Mouse (Mus musculus) olfactory bulb, adult 2 months (tissue): ENCODE data around the gene Nip7. TPM values are rescaled to one million over a fixed set of nuclear protein-coding genes. Genes with fewer than 3 reads are reported as not detected.
"Not testable (repeated sequence)": the region's sequence is repeated elsewhere in the genome, so short reads cannot be mapped to it uniquely, and the experiment has no call there.

Experiments used
- H3K27ac ChIP-seq: fragments of 200-500 bp; 2 replicates; pipeline ENCODE4 v1.5.1; 2012; ENCODE audit warnings: low read depth, low read length; ENCODE audit not compliant: insufficient read depth
- H3K4me1 ChIP-seq: fragments of 200-500 bp; 2 replicates; pipeline ENCODE4 v1.6.1; 2012; ENCODE audit warnings: low read length; ENCODE audit not compliant: control insufficient read depth, insufficient read depth
- H3K4me3 ChIP-seq: fragments of 200-500 bp; 2 replicates; pipeline ENCODE4 v1.5.1; 2012; ENCODE audit warnings: mild to moderate bottlenecking, low read depth, low read length, moderate library complexity; ENCODE audit not compliant: insufficient read depth
- CTCF ChIP-seq: fragments of 200-500 bp; IDR thresholded peaks from 2 replicates; pipeline ENCODE4 v1.5.1; 2012; ENCODE audit warnings: low read depth, mild to moderate bottlenecking, low read length, moderate library complexity; ENCODE audit not compliant: insufficient read depth
- POLR2A ChIP-seq: fragments of 200-500 bp; IDR thresholded peaks from 2 replicates; pipeline ENCODE4 v1.6.1; 2012; ENCODE audit warnings: mild to moderate bottlenecking, low read depth, low read length, moderate library complexity; ENCODE audit not compliant: insufficient read depth
- WGBS: fragments of 180-500 bp; shearing (Covaris S2); methylation state at CpG from one replicate; pipeline ENCODE4 v1.1.7; 2018; 5-methylcytosine and 5-hydroxymethylcytosine counted together
- polyA plus RNA-seq: library from polyadenylated mRNA; stranded (reverse); fragments of >200 nt; gene quantifications from 2 replicates; pipeline ENCODE4 v1.2.4, GENCODE M21; 2012; ENCODE audit warnings: low replicate concordance; ENCODE audit not compliant: missing spikeins, insufficient read depth, insufficient read length

Nip7 gene
- polyA plus RNA-seq, 1 experiment: not detected

DNA sequence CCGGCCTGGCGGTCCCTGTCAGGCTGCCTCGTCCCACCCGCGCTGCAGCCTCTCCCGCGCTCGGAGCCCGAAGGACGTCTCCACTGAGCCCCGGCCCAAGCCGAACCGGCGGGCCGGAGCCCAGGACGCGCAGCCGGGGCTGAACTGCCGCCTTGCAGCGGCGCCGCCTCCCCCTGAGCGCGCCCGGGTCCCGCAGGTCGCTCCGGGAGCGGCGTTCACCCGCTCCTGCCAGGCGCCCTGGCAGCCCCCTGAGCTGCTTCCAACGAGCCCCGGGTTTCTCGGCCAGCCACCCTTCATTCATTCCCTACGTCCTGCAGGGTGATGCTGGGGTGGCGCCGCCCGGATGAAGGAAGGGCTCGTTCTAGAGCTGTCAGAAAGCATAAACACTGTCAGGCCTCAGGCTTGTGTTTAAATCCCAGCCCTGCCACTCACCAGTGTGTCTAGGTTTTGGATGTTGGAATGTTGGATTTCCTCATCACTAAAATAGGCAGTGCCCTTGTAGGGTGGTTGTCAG, 25.0 kb upstream of the Nip7 start:
- Histone ChIP-seq H3K4me1 (peaks cover 9% of the 10 kb centered on the region), H3K4me3 (peak overlapping the region; percentile 84), H3K27ac (0 out of 2 replicates have a peak overlapping the region, but pooled peaks have one; percentile 4)
- whole genome bisulfite sequencing: under 1% methylated on average over 40 of the region's 40 CpGs
- TF ChIP-seq CTCF: no peak
- TF ChIP-seq POLR2A: no peak

DNA sequence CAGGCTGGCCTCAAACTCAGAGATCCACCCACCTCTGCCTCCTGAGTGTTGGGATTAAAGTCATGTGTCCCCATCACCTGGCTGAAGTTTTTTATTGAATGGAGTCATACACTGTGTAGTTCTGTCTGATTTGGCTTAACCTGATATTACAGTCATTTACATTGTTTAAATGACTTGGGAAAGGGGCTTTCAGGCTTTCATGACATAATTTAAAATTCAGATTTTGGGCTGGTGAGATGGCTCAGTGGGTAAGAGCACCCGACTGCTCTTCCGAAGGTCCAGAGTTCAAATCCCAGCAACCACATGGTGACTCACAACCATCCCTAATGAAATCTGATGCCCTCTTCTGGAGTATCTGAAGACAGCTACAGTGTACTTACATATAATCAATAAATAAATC, 23.1 kb upstream of the Nip7 start:
- H3K27ac ChIP-seq, H3K4me3 ChIP-seq, H3K4me1 ChIP-seq: not testable (repeated sequence)
- WGBS: 97% methylated on average over 2 of the region's 2 CpGs

DNA sequence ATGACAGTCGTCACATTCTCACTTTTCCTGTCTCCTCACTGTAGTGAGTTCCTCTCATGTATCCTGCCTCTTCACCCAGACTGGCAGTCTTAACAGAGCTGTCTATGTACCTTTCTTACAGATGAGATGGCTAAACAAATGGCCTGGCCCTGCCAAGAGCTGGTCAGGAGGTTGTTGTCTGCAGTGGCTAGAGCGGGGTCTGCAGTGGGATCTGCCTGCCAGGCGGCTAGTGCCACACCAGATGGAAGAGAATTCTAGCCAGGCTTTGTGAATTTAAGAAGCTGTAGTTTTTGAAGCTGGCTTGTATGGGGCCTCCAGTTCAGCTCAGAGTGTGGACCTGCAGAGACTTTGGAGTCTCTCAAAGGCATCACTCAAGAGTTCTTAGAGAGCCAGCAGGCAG, 21.0 kb upstream of the Nip7 start:
- peaks cover 9% of the 10 kb centered on the region for H3K4me1 ChIP-seq
- no peak overlapping the region for H3K4me3 ChIP-seq
- WGBS: 90% methylated on average over 3 of the region's 3 CpGs
- TF ChIP-seq CTCF (no peak), POLR2A (no peak)
- no peak overlapping the region for H3K27ac ChIP-seq

DNA sequence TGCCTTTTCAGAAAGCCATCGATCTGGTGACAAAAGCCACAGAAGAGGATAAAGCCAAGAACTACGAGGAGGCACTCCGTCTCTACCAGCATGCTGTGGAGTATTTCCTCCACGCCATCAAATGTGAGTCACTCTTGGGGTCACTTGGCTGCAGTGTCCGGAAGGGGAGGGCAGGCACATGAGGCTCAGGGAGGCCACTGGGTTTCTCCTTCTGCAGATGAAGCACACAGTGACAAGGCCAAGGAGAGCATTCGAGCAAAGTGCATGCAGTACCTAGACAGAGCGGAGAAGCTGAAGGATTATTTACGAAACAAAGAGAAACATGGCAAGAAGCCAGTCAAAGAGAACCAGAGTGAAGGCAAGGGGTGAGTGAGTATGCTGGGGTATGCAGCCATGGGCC, 20.1 kb upstream of the Nip7 start:
- Histone ChIP-seq H3K4me3 (no peak overlapping the region), H3K27ac (no peak overlapping the region), H3K4me1 (peaks cover 9% of the 10 kb centered on the region)
- TF ChIP-seq POLR2A (no peak), CTCF (no peak)
- 64% methylated on average over 8 of the region's 8 CpGs for WGBS

- WGBS: 83% methylated on average over 7 of the region's 7 CpGs
- no peak for TF ChIP-seq POLR2A
- peaks cover under 1% of the 10 kb centered on the region; the same call in 1 of the 2 replicates for H3K4me1 ChIP-seq
- no peak overlapping the region for H3K4me3 ChIP-seq
- H3K27ac ChIP-seq: no peak overlapping the region
Measured at GRCm38 (mm10) chr8:107040632-107041031, 16.0 kb upstream of the Nip7 start.

- TF ChIP-seq POLR2A (no peak), CTCF (no peak)
- WGBS: 90% methylated on average over 6 of the region's 6 CpGs
- Histone ChIP-seq H3K4me3 (no peak overlapping the region), H3K27ac (no peak overlapping the region), H3K4me1 (peaks cover 5% of the 10 kb centered on the region)
Measured at GRCm38 (mm10) chr8:107045478-107045877, 11.2 kb upstream of the Nip7 start.

DNA sequence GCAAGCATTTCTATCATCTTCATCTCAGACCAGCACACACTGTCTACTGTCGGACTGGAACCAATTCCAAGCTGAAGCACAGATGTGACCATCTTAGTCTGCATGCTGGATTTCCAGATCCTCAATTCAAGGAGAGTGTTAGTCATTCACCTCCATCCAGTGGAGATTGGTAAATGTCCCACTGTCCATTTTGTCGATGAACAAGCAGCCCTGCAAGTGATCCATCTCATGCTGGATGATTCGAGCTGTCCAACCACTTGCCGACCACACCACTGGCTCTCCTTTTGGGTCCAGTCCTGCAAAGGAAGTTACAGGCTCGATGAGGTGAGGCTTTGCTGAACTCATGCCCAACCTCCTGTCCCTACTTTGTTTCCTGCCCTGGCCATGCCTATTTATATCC, 9.7 kb upstream of the Nip7 start:
- H3K4me3 ChIP-seq: no peak overlapping the region
- 91% methylated on average over 5 of the region's 5 CpGs for WGBS
- no peak for TF ChIP-seq CTCF
- no peak for TF ChIP-seq POLR2A
- no peak overlapping the region for H3K27ac ChIP-seq
- H3K4me1 ChIP-seq: peaks cover 5% of the 10 kb centered on the region

- TF ChIP-seq POLR2A (peak; percentile 64), CTCF (no peak)
- WGBS: under 1% methylated on average over 87 of the region's 87 CpGs
- H3K4me3 ChIP-seq: peak within 1 kb of the TSS; percentile 87
Measured at GRCm38 (mm10) chr8:107048061-107048941, 8.4 kb upstream of the Nip7 start, which contains the start of gene Pdf. TSS of gene Pdf (minus strand) at chr8:107048614.

GRCm38 (mm10) chr8:107049480-107049879, 7.2 kb upstream of the Nip7 start:
- no peak overlapping the region for H3K4me3 ChIP-seq
- 95% methylated on average over 4 of the region's 4 CpGs for WGBS
- TF ChIP-seq CTCF (no peak), POLR2A (no peak)
- H3K4me1 ChIP-seq: peaks cover 5% of the 10 kb centered on the region
- no peak overlapping the region for H3K27ac ChIP-seq

More at GRCm38 (mm10) chr8:107048061-107048941, 8.4 kb upstream of the Nip7 start, which contains the start of gene Pdf:
- Histone ChIP-seq H3K27ac (peak within 1 kb of the TSS; percentile 57), H3K4me1 (peaks cover 5% of the 10 kb centered on the region)

DNA sequence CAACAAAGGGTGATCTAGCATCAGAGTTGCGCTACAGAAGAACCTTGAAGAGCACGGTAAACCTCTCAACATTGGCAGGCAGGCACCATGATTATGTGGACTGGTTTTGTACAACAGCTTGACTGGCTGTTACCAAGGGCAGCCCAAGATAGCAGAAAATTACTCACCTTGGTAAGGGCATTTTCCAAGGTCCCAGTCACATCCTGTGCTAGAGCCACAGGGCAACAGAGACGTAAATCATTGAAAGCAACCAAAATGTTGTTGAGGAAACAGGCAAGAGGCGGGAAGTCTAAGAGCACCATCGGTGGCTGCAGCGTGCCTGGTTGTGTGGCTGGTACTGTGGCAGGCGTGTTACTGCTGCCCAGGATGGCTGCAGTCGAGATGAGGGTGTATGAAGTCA, 4.6 kb upstream of the Nip7 start:
- Histone ChIP-seq H3K4me1 (peaks cover 7% of the 10 kb centered on the region), H3K4me3 (no peak overlapping the region), H3K27ac (no peak overlapping the region)
- WGBS: 95% methylated on average over 8 of the region's 8 CpGs
- TF ChIP-seq CTCF (no peak), POLR2A (no peak)
